Mouse (Mus musculus): ENCODE measurements around the gene Pdia6. TPM values are rescaled to one million over a fixed set of nuclear protein-coding genes. Genes with fewer than 3 reads are reported as not detected.

Pdia6 gene
- polyA plus RNA-seq, 1 experiment from 2014 or later: 476 TPM

- Histone ChIP-seq H3K27me3 (replicated peaks; ENCODE audit: control insufficient read depth, insufficient read depth, low read length) (no peaks in the 10 kb centered on the region), H3K4me2 (no peak overlapping the region), H3K9me3 (ENCODE audit: control insufficient read depth, low read length) (no peaks in the 10 kb centered on the region), H3K4me1 (replicated peaks; ENCODE audit: control insufficient read depth, insufficient read depth, low read length) (no peaks in the 10 kb centered on the region), H3K4me3 (ENCODE audit: low read depth, low read length) (no peak overlapping the region), H3K27ac (ENCODE audit: low read depth, low read length) (no peak overlapping the region), H3K36me3 (ENCODE audit: control insufficient read depth, insufficient read depth, low read length) (peaks cover 71% of the 10 kb centered on the region), H3K9ac (ENCODE audit: low read depth, low read length) (no peak overlapping the region)
- no peak for DNase-seq (ENCODE audit: low spot score)
- 86% methylated on average over 7 of the region's 7 CpGs for WGBS
- ATAC-seq (replicated peaks; ENCODE audit: low FRiP score): no peak
These were observed 7.5 kb downstream of the Pdia6 start for GRCm38 (mm10) chr12:17273841-17274240.

- H3K27ac ChIP-seq (ENCODE audit: low read depth, low read length): no peak overlapping the region
- no peak overlapping the region for H3K4me2 ChIP-seq
- no peak overlapping the region for H3K4me3 ChIP-seq (ENCODE audit: low read depth, low read length)
- WGBS: 64% methylated on average over 4 of the region's 4 CpGs
- DNase-seq (ENCODE audit: low spot score): no peak
- H3K27me3 ChIP-seq (replicated peaks; ENCODE audit: control insufficient read depth, insufficient read depth, low read length): no peaks in the 10 kb centered on the region
- no peaks in the 10 kb centered on the region for H3K9me3 ChIP-seq (ENCODE audit: control insufficient read depth, low read length)
- no peak for ATAC-seq (replicated peaks; ENCODE audit: low FRiP score)
- no peak overlapping the region for H3K9ac ChIP-seq (ENCODE audit: low read depth, low read length)
- H3K36me3 ChIP-seq (ENCODE audit: control insufficient read depth, insufficient read depth, low read length): peaks cover 16% of the 10 kb centered on the region
- no peaks in the 10 kb centered on the region for H3K4me1 ChIP-seq (replicated peaks; ENCODE audit: control insufficient read depth, insufficient read depth, low read length)
These were observed 22.2 kb downstream of the Pdia6 start for GRCm38 (mm10) chr12:17288496-17288895.

- peaks cover 10% of the 10 kb centered on the region for H3K36me3 ChIP-seq (ENCODE audit: control insufficient read depth, insufficient read depth, low read length)
- no peak for DNase-seq (ENCODE audit: low spot score)
- H3K27me3 ChIP-seq (replicated peaks; ENCODE audit: control insufficient read depth, insufficient read depth, low read length): no peaks in the 10 kb centered on the region
- no peaks in the 10 kb centered on the region for H3K4me1 ChIP-seq (replicated peaks; ENCODE audit: control insufficient read depth, insufficient read depth, low read length)
- H3K27ac ChIP-seq (ENCODE audit: low read depth, low read length): no peak overlapping the region
- H3K9ac ChIP-seq (ENCODE audit: low read depth, low read length): no peak overlapping the region
- H3K4me3 ChIP-seq (ENCODE audit: low read depth, low read length): no peak overlapping the region
- no peaks in the 10 kb centered on the region for H3K9me3 ChIP-seq (ENCODE audit: control insufficient read depth, low read length)
- no peak for ATAC-seq (replicated peaks; ENCODE audit: low FRiP score)
- H3K4me2 ChIP-seq: no peak overlapping the region
- 72% methylated on average over 2 of the region's 2 CpGs for WGBS
These were observed 22.7 kb downstream of the Pdia6 start for GRCm38 (mm10) chr12:17289060-17289459.

- Histone ChIP-seq H3K4me1 (replicated peaks; ENCODE audit: control insufficient read depth, insufficient read depth, low read length) (no peaks in the 10 kb centered on the region), H3K9ac (ENCODE audit: low read depth, low read length) (no peak overlapping the region), H3K27ac (ENCODE audit: low read depth, low read length) (no peak overlapping the region), H3K36me3 (ENCODE audit: control insufficient read depth, insufficient read depth, low read length) (peaks cover 4% of the 10 kb centered on the region), H3K4me2 (no peak overlapping the region), H3K27me3 (replicated peaks; ENCODE audit: control insufficient read depth, insufficient read depth, low read length) (no peaks in the 10 kb centered on the region), H3K4me3 (ENCODE audit: low read depth, low read length) (no peak overlapping the region), H3K9me3 (ENCODE audit: control insufficient read depth, low read length) (no peaks in the 10 kb centered on the region)
- ATAC-seq (replicated peaks; ENCODE audit: low FRiP score) (no peak), DNase-seq (ENCODE audit: low spot score) (no peak)
- 79% methylated on average over 2 of the region's 2 CpGs for WGBS
These were observed 23.6 kb downstream of the Pdia6 start for GRCm38 (mm10) chr12:17289913-17290312.

GRCm38 (mm10) chr12:17290569-17290968, 24.2 kb downstream of the Pdia6 start:
- no peaks in the 10 kb centered on the region for H3K36me3 ChIP-seq (ENCODE audit: control insufficient read depth, insufficient read depth, low read length)
- no peak overlapping the region for H3K4me2 ChIP-seq
- H3K9ac ChIP-seq (ENCODE audit: low read depth, low read length): no peak overlapping the region
- H3K27ac ChIP-seq (ENCODE audit: low read depth, low read length): no peak overlapping the region
- ATAC-seq (replicated peaks; ENCODE audit: low FRiP score): no peak
- H3K9me3 ChIP-seq (ENCODE audit: control insufficient read depth, low read length): no peaks in the 10 kb centered on the region
- H3K4me1 ChIP-seq (replicated peaks; ENCODE audit: control insufficient read depth, insufficient read depth, low read length): no peaks in the 10 kb centered on the region
- no peak overlapping the region for H3K4me3 ChIP-seq (ENCODE audit: low read depth, low read length)
- 70% methylated on average over 4 of the region's 4 CpGs for WGBS
- DNase-seq (ENCODE audit: low spot score): no peak
- H3K27me3 ChIP-seq (replicated peaks; ENCODE audit: control insufficient read depth, insufficient read depth, low read length): no peaks in the 10 kb centered on the region

- Histone ChIP-seq H3K27ac (ENCODE audit: low read depth, low read length) (no peak overlapping the region), H3K27me3 (replicated peaks; ENCODE audit: control insufficient read depth, insufficient read depth, low read length) (no peaks in the 10 kb centered on the region), H3K9me3 (ENCODE audit: control insufficient read depth, low read length) (no peaks in the 10 kb centered on the region), H3K4me1 (replicated peaks; ENCODE audit: control insufficient read depth, insufficient read depth, low read length) (no peaks in the 10 kb centered on the region), H3K4me3 (ENCODE audit: low read depth, low read length) (no peak overlapping the region), H3K4me2 (no peak overlapping the region), H3K36me3 (ENCODE audit: control insufficient read depth, insufficient read depth, low read length) (no peaks in the 10 kb centered on the region), H3K9ac (ENCODE audit: low read depth, low read length) (no peak overlapping the region)
- 57% methylated on average over 2 of the region's 2 CpGs for WGBS
- ATAC-seq (replicated peaks; ENCODE audit: low FRiP score): no peak
- DNase-seq (ENCODE audit: low spot score): no peak
These were observed 30.6 kb downstream of the Pdia6 start for GRCm38 (mm10) chr12:17296899-17297298.

- WGBS: 87% methylated on average over 1 of the region's 1 CpGs
These were observed 33.6 kb downstream of the Pdia6 start for GRCm38 (mm10) chr12:17299902-17300301.

GRCm38 (mm10) chr12:17305445-17305844, 39.1 kb downstream of the Pdia6 start:
- no peak for ATAC-seq (replicated peaks; ENCODE audit: low FRiP score)
- Histone ChIP-seq H3K4me2 (no peak overlapping the region), H3K4me3 (ENCODE audit: low read depth, low read length) (no peak overlapping the region), H3K36me3 (ENCODE audit: control insufficient read depth, insufficient read depth, low read length) (no peaks in the 10 kb centered on the region), H3K27ac (ENCODE audit: low read depth, low read length) (no peak overlapping the region), H3K9me3 (ENCODE audit: control insufficient read depth, low read length) (no peaks in the 10 kb centered on the region), H3K9ac (ENCODE audit: low read depth, low read length) (no peak overlapping the region), H3K4me1 (replicated peaks; ENCODE audit: control insufficient read depth, insufficient read depth, low read length) (no peaks in the 10 kb centered on the region), H3K27me3 (replicated peaks; ENCODE audit: control insufficient read depth, insufficient read depth, low read length) (no peaks in the 10 kb centered on the region)
- WGBS: 83% methylated on average over 7 of the region's 7 CpGs
- no peak for DNase-seq (ENCODE audit: low spot score)

More at GRCm38 (mm10) chr12:17299902-17300301, 33.6 kb downstream of the Pdia6 start:
- Histone ChIP-seq H3K4me1 (replicated peaks; ENCODE audit: control insufficient read depth, insufficient read depth, low read length) (no peaks in the 10 kb centered on the region), H3K27ac (ENCODE audit: low read depth, low read length) (no peak overlapping the region), H3K4me2 (no peak overlapping the region), H3K9ac (ENCODE audit: low read depth, low read length) (no peak overlapping the region), H3K4me3 (ENCODE audit: low read depth, low read length) (no peak overlapping the region), H3K27me3 (replicated peaks; ENCODE audit: control insufficient read depth, insufficient read depth, low read length) (no peaks in the 10 kb centered on the region), H3K9me3 (ENCODE audit: control insufficient read depth, low read length) (no peaks in the 10 kb centered on the region), H3K36me3 (ENCODE audit: control insufficient read depth, insufficient read depth, low read length) (no peaks in the 10 kb centered on the region)
- no peak for ATAC-seq (replicated peaks; ENCODE audit: low FRiP score)
- no peak for DNase-seq (ENCODE audit: low spot score)

- WGBS: 44% methylated on average over 4 of the region's 4 CpGs
- H3K9ac ChIP-seq (ENCODE audit: low read depth, low read length): no peak overlapping the region
- H3K4me1 ChIP-seq (replicated peaks; ENCODE audit: control insufficient read depth, insufficient read depth, low read length): no peaks in the 10 kb centered on the region
- DNase-seq (ENCODE audit: low spot score): no peak
- H3K36me3 ChIP-seq (ENCODE audit: control insufficient read depth, insufficient read depth, low read length): no peaks in the 10 kb centered on the region
- no peak for ATAC-seq (replicated peaks; ENCODE audit: low FRiP score)
- no peaks in the 10 kb centered on the region for H3K27me3 ChIP-seq (replicated peaks; ENCODE audit: control insufficient read depth, insufficient read depth, low read length)
- no peak overlapping the region for H3K27ac ChIP-seq (ENCODE audit: low read depth, low read length)
- H3K4me3 ChIP-seq (ENCODE audit: low read depth, low read length): no peak overlapping the region
- H3K4me2 ChIP-seq: no peak overlapping the region
- no peaks in the 10 kb centered on the region for H3K9me3 ChIP-seq (ENCODE audit: control insufficient read depth, low read length)
These were observed 41.9 kb downstream of the Pdia6 start for GRCm38 (mm10) chr12:17308246-17308645.

Data from liver, embryonic 11.5 days (tissue).